Mouse (Mus musculus) liver, postnatal 0 days (tissue): ENCODE measurements around the gene Mboat2.

Source experiments
- CTCF ChIP-seq: sonication (generic); IDR thresholded peaks from 2 replicates; pipeline ENCODE4 v1.5.1; 2016; ENCODE audit warnings: antibody characterized with exemption, low read depth
- EP300 ChIP-seq: IDR thresholded peaks from 2 replicates; pipeline ENCODE4 v1.6.1; 2016; ENCODE audit warnings: antibody characterized with exemption, low read depth, mild to moderate bottlenecking

- TF ChIP-seq CTCF (no peak), EP300 (no peak)
These were observed 38.0 kb downstream of the Mboat2 start for GRCm38 (mm10) chr12:24868694-24869093.
